Mouse (Mus musculus) hindlimb bud, embryonic 11.5 days (tissue): Measurements from ENCODE around the gene Pmepa1.

Experiments used
- DNase-seq: peaks from one replicate; pipeline ENCODE4 v3.0.0-alpha.2; 2012; ENCODE audit warnings: low read depth, low spot score; ENCODE audit errors: extremely low spot score

Gene Pmepa1

DNA sequence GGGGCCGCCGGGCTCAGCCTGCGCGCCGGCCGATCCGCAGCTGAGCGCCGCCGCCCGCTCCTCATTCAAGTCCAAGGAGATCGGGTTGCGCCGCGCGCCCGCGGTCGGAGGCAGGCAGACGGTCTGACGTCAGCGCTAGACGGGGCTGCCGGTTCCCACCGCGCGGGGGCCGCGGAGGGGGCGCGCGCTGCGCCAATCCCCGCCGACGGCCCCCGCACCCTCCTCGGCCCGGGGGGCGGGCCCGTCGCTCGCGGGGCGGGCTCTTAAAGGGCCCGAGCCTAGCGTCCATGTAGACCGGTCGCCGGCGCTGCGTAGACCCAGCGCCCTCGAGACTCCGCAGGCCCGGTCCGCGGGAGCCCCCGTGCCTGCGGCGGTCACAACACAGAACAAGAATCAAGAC lies at the start of gene Pmepa1:
Gene Pmepa1, minus strand, starts transcription at position 125 of the 400 bp plus-strand sequence.
- DNase-seq = peak; percentile 30

DNA sequence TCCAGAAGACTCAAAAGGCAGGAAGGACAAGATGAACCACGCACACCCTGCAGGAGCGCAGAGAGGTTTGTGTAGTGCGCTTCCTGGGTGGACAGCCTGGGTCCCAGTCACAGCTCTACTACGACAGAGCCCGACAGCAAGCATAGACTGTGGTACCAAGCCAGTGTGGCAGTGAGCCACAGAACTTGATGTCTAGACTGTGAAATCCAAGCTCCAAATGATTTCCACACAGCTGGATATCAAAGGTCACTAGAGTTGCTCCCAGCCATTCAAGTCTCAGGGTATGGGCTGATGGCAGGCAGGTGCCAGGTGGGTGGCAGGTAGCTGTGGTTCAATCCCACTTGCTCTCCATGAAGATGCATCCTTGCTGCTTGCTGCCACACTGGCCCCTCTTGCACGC lies 45.4 kb upstream of the Pmepa1 start:
- DNase-seq = no peak

DNA sequence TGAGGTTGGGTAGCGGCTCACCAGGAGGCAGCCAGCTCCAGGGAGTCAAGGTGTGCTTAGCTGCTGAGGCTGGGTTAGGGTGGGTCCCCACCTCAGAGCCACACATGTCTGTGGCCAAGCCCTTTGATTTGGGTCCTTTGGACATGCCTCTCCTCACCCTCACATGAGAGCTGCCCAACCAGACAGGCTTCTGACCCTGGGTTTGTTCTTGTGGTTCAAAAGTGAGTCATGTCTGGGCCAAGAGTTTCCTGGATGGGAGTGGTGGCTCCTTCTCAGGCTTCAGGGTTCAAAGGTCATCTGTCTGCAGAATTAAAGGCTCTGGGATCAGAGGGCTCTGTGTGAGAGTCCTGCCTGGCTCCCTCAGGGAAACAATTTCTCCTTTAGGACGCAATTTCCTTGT lies 44.9 kb upstream of the Pmepa1 start:
- no peak for DNase-seq

DNA sequence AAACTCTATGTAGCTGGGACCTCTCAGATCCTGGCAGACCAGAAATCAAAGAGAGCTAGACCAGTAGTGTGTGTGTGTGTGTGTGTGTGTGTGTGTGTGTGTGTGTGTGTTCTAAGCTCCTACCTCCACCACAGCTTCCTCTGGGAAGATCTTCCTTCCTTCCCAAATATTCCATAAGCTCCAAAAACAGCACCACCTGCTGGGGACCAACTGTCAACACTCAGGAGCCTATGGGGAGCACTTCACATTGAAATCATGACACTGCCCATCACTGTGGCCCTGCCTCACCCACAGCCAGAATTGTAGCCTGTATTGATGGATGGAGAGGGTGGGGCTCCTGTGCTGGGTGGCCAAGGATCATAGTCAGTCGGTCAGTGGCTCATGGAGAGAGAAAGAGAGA lies 38.0 kb upstream of the Pmepa1 start:
- DNase-seq = no peak

DNA sequence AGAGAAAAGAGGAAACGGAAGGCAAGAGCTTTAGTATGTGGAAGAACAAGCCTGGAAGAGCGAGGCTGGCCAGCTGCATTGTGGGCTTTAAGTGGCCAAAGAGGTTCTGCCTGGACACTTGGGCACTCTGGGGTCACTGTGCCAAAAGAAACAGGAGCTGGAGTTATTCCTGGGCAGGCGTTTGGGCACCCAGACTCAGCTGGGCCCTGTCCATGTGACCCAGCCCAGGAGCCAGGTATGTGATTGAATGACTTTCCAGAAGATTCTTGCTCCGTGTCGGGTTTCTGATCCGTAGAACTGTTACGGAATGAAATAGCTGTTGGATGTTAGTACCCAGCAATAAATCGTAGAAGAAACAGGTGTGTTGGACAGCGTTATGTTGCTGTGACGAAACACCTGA lies 32.2 kb upstream of the Pmepa1 start:
- no peak for DNase-seq

DNA sequence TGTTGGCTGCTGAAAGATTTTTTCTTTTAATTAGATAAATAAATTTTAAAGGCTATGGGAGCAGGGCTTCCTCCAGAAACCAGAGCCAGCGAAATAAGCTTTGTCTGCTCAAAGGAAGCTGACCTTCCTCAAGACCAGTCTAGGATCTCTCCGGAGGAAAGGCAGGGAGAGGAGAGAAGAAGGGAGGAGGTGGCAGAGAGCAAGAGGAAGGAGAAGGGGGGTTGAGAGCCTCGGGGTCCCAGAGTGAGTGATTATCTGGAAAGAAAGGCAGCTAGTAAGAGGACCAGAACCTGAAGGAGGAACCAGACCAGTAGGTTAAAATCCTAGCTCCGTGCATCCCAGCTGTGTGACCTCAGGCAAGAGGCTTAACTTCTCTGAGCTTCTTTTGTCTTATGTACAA lies 31.7 kb upstream of the Pmepa1 start:
- no peak for DNase-seq

DNA sequence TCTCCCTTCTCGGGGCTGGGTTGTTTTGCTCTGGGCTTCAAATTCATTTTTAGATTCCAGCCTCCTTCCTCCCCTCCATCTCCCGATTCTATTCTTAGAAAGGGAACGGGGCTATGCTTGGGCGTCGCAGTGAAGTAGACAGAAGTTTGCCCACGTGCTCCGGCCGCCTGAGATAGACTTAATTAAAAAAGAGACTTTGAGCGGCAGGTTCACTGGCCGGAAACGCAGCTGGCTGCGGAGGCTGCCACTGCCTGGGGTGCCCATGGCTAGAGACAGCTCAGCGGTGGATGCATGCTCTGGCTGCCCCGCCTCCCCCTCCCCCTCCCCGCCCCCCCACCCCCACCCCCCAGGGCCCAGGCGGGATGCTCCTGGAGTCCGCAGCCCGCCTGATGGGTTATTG lies 31.2 kb upstream of the Pmepa1 start:
- no peak for DNase-seq

DNA sequence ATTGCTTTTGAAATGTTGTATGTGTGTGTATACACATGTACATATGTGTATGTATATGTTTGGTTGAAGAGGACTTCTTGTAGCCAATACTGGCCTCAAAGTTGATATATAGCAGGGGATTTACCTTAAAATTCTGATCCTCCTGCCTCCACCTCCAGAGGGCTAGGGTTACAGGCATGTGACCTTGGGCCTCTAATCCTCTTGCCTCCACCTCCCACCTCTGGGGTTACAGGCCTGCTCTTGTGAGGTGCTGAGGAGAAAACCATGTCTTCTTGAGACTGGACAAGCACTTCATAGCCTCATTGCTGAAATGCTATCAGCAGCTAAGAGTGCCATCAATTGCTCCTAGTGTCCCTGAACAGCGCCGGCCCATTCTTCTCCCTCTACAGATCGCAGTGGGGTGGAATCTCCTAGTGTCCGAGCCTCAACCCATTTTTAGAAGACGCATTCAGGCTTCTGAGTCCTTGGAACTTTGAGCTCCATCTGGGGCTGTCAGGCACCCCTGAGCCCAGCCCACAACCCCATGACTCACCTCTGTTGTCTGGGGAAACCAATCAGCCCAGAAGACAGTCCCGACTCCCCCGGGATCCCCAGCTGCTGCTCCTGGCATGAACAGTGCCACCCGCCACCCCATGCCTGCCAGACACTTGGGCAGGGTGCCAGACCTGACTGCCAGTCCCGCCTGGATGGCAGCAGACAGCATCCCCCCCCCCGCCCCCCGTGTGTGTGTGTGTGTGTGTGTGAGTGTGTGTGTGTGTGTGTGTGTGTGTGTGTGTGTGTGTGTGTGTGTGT lies 30.6 kb upstream of the Pmepa1 start:
- DNase-seq = no peak

DNA sequence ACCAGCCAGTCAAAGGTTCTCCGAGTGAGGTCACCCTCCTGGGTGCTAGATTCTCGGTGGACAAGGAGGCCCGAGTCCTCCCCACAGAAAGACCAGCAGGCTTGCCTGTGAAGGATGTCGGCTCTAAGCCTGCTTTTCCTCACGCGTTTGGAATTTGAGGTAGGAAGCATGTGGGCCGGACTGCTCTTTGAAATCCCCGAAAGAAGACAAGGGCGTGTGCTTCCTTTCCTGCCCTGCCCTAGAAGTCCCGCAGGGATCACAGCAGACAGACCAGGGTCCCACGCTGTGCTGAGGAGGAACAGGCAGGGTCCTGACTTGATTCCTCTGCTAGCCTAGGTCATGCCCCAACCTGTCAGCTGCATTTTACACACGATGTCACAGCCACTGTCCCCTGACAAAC lies 28.7 kb upstream of the Pmepa1 start:
- DNase-seq = no peak

DNA sequence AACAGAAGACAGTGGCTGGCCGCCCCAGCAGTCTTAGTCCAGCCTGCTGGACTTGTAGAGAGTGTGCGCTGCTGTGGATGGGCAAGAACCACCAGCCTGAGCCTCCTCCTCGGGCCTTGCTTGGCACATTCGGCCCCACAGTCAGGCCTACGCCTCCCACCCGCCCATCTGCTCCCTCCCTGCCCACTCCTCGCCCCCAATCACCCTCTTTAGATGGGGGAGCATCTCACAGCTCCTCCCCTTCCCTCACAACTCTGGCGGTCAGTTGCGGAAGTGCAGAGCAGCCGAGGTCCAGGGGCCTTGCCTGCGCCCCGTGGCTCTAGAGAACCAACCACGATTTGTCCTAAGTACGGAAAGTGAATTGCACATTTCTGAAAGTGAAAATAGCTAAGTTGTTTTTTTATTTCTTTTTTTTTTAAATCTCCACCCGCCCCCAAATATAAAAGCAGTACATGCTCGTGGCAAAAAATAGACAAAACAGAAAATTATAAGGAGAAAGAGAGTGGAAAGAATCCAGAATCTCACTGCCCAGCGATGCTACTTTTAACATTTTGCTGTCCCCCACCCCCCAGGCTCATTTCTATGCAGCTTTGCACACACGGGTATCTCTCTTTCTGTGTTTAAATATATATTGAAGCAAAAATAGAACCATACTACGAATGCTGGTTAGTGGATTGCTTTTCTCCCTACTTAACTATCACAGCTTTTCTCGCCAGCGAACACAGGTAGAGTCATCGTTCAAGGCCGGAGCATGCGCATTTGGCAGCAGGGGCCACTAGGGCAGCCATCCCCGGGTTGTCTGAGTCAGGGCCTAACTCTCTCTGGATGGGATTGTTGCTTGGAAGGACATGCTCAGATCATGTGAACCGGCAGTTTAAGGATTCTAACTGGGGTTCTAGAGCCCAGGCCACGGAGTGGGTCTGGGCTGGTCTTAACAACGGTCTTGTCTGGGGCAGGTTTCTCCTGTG lies 24.6 kb upstream of the Pmepa1 start:
- no peak for DNase-seq

DNA sequence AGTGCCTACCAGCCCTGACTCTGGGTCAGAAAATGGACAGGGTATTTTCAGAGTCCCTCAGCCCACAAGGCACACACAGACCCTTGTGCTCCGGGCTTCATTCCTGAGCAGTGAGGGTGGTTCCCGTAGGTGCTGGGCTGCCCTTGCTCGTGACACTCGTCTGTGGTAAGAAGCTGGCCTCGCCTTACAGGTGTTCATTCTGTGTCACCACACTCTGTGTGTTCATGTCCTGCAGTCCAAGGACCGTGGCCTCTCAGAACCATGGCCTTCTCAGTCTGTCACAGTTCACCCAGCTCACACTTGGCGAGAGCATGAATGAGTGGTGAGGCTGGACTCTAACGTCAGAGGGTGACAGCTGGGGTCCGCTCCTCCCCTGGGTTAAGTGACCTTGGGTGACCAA lies 20.1 kb upstream of the Pmepa1 start:
- DNase-seq = no peak

DNA sequence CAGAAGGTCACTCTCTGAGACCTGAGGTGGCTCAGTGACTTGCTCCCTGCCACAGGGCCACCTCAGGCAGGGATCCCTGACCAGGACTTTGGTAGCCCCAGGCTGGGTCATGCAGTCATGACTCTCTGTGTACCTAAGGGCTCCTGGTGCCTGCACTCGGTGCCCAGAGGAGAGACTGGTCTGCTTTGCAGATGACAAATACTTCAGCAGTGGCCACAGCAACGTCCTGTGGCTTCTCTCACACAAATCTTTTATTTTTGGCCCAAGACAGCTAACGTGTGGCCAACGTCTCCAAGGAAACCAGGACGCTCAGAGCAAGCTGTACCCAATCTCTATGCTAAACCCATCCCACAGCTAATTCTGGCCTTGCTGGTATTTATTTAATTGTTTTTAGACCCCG lies 16.7 kb upstream of the Pmepa1 start:
- no peak for DNase-seq

DNA sequence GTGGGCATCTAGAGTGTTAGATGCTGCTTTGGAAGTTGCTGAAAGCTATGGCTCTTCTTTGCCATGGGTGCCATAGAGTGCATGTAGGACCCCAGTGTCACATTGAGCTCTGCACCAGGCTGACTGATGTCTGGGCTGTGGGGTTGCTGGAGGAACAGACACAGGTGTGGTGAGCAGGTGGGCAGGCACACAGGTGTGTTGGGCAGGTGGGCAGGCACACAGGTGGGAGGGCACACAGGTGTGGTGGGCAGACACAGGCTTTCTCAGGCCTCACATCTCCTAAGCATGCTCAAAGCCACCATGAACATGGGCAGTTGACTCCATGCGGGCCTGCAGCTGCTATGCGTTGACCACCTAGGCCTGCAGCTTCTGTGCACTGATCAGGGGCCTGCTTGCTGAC lies 16.2 kb upstream of the Pmepa1 start:
- DNase-seq = no peak

DNA sequence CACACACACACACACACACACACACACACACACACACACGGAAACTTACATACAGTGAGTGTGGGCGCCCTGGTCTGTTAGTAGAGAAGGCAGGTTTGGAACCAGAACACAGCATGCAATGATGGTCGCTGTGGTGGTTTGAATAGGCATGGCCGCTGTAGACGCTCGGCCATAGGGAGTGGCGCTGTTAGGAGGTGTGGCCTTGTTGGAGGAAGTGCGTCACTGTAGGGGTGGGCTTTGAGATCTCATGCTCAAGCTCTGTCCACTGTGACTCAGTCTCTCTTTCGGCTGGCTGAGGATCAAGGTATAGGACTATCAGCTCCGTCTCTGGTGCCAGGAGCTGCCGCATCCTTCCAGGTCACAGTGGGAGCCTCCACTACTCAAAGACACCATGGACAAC lies 14.6 kb upstream of the Pmepa1 start:
- no peak for DNase-seq

DNA sequence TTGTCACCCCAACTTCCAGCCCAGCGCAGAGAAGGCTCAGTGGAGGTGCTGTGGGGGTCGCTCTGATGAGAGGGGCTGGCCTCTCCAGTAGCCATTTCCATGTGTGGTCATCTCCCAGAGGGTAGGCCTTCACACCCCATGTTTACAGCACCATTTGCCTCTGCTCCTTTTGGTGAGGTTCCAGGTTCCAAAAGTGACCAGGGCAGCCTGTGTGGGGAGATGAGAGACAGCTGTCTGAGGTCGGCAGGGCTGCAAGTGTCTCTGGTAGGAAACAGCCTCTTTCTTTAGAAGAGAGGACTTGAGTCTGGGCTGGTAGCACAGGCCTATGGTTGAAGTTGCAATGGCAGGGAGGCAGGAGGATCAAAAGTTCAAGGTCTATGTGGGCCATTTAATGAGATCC lies 13.6 kb upstream of the Pmepa1 start:
- no peak for DNase-seq

DNA sequence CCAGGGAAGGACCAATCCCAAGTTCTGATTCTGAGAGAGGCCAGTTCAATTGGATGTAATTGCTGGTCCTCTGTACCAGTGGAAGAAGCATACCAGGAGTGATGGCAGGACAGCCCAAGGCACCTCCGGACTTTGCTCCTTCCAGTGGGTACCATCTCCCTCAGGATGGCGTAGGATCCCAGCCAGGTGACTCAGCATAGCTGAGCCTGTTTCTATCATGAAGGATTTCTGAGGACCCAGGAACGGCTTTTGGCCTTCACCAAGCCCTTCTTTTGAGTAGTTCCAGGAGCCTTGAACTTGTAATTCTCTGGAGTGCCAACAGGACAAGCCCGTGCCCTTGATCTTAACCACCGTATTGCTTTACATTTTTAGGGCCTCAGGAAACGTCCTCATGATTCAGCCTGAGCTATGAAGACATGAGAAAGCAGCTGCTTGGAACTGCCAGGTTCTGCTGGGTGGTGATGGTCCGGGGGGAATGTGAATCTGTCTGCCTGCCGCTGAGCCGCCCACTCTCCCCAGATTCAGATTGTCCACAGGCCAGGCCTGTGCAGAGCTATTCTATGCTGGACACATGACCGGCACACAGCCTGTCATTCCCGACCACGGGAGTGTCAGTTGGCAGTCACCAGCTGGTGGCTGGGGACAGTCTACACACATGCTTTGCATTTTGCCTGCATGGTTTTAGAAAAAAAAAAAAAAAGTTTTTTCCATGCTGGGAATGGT lies 9.6 kb upstream of the Pmepa1 start:
- DNase-seq = no peak

DNA sequence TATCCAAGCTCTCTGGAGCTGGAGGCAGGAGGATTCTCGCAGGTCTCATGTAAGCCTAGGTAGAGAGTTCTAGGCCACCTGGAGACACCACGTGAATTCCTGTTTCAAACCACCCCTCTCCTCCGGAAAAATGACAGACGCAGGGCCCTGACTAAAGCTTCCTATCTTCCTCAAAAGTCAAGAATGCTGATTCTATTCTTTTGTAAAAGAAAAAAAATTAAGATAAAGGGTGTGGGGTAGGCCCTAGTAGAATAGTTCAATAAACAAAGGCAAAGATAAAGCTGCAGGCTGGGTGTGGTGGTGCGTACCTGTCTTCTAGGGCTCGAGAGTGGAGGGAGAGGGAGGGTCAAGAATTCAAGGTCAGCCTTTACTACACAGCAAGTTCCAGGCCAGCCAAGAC lies 8.4 kb upstream of the Pmepa1 start:
- no peak for DNase-seq

DNA sequence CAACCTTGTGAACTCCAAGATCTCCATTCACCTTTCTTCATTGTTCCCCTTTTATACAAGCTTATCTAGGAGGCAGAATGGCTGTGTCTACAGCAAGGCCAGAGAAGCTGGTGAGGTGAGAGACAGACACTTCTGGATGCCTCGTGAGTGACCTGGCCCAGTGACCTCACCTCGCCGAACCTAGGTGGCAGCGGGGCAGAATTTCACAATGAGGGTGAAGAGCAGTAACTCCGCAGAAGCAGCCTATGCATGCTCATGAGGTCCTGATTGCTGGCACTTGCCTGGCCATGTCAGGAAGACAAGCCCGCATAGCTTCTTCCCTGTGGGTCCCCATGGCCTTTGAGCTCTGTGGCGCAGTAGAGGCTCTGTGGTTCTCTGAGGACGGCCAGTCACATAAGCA lies 5.9 kb upstream of the Pmepa1 start:
- no peak for DNase-seq

DNA sequence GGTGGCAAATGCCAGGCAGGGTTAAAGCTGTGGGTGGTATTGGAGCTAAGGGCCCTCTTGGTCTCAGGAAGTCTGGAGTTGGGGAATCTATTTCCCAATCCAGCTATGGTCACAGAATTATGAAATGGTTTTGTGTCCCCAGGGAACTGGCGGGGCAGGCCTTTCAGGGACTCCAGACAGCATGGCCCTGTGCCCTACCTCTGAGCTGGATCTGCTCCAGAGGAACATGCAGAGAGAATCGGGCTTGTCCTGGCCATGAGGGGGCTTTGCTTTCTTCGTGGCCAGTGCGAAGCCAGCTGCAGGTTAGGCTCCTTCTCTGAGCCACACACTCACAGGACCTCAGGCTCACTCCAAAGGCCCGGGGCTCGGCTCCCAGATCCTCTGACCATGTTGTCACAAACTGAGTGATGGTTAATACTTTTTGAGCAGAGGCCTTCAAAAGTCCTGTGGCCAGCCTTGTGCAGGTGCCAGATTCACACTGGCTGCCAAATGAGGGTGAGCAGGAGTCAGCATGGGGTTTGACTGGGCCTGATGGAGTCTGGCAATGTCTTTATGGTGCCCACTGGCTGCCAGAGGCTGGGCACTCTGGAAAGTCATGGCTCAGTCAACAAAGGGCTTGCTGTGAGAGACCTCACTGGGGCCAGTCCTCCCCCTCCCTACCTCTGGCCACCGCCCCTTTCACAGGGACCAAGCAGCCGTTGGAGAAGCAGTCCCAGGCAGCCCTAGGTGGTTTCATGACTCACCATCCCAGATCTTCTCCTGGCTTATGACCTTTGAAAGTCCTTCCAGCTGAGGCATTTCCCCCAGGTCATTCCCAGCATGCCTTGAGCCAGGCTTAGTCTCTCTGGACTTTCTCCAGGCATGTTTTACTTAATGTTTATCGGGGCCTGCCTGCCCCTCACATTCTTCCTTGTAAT lies 4.9 kb upstream of the Pmepa1 start:
- DNase-seq = no peak

DNA sequence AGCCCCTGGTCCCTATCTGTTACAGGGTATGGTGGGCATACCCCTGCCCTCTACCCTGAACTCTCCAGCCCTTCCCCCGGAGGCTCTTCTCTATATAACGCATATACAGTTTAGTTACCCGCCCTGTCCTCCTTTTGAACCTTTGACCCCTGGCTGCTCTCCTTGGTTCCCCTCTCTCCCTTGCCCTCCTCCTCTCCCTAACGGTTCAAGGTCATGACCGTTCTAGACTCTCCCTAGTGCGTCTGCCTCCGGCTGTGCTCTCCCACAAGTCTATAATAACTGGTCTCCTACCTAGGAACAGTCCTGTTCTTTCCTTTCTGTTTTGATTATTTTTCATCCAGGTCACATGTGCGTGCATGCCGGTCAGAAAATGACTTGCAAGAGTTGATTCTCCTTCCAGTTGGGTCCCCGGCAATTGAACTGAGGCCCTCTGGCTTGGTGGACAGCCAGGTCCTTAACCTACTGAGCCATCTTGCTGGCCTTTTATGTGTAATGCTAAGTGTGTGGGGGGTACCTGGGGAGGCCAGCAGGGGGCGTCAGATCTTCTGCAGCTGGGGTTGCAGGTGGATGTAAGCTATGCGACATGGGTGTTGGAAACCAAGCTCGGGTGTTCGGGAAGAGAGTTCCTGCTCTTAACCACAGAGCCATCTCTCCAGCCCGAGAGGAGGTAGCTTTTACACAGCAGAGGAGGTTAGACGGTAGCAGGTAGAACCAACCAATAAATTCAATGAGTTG lies 2.7 kb upstream of the Pmepa1 start:
- DNase-seq = no peak
